Mouse (Mus musculus) heart, adult 11 months (tissue): ENCODE measurements around the gene C87414.
"Not testable (repeated sequence)": the region's sequence is repeated elsewhere in the genome, so short reads cannot be mapped to it uniquely, and the experiment has no call there.

Source experiments
- DNase-seq: peaks from one replicate; pipeline ENCODE4 v3.0.0; 2022

Gene C87414

GRCm38 (mm10) chr5:93671451-93671850, at the start of gene C87414:
Gene C87414 (minus strand): TSS chr5:93671551.
- DNase-seq: not testable (repeated sequence)

- DNase-seq: not testable (repeated sequence)
These were observed 13.3 kb upstream of the C87414 start for GRCm38 (mm10) chr5:93684661-93685060.
